Mouse (Mus musculus): ENCODE measurements around the gene Sf3b5.

Gene Sf3b5

DNA sequence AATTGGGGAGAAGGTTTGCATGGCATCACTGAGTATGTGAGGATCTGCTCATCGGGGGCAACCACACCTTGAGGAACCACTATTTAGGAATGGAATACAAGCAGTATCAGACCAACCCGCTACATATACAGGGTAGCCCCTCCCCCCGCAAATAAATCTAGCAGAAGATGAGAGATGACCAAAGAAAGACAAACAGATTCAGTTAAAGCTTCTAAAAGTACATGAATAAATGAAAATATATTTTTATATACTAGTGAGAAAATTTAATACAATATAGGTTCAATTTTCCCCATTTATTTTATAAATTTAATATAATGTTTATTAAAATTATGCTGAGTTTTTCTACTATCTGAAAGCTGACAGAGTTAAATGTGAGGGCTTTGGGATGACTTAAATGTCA lies at the start of gene Sf3b5:
Gene Sf3b5, plus strand, starts transcription at position 301 of the 400 bp plus-strand sequence.
- no peak for DNase-seq

DNA sequence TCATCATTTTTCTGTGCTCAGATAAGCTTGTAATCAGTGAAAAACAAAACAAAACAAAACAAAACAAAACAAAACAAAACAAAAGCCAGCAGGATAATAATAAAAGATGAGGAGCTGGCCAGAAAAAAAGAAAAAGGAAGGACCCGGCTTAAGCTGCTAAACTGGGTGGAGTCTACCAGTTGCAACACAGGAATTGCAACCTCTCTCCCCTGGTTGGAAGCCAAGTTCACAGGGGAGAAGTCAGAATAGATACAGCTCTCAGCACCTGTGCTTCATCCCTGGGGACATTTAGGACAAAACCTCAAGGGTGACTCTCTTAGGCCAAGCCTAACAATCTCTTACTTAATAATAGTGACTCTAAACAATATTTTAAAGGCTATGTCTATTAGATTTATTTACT lies 49.3 kb upstream of the Sf3b5 start:
- no peak for DNase-seq

GRCm38 (mm10) chr10:12957271-12957670 lies 47.9 kb upstream of the Sf3b5 start:
- DNase-seq = no peak

GRCm38 (mm10) chr10:12961546-12961945 lies 43.6 kb upstream of the Sf3b5 start:
- DNase-seq = no peak

DNA sequence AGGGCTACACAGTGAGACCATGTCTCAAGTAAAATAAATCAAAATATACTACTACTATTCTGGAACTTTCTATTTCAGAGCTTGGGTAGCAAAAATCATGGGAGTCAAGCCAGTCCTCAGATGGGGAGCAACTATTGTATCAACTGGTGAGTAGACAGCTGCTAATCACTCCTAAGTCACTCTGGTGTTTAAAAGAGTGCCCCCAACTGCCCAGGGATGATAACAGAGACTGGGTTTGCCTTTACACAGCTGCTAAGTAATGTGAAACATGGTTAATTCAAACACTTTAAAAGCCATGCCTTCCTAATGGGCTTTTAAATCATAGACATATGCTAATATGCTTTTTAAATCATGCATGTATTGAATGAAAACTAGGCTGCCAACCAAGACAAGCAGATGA lies 42.9 kb upstream of the Sf3b5 start:
- no peak for DNase-seq

DNA sequence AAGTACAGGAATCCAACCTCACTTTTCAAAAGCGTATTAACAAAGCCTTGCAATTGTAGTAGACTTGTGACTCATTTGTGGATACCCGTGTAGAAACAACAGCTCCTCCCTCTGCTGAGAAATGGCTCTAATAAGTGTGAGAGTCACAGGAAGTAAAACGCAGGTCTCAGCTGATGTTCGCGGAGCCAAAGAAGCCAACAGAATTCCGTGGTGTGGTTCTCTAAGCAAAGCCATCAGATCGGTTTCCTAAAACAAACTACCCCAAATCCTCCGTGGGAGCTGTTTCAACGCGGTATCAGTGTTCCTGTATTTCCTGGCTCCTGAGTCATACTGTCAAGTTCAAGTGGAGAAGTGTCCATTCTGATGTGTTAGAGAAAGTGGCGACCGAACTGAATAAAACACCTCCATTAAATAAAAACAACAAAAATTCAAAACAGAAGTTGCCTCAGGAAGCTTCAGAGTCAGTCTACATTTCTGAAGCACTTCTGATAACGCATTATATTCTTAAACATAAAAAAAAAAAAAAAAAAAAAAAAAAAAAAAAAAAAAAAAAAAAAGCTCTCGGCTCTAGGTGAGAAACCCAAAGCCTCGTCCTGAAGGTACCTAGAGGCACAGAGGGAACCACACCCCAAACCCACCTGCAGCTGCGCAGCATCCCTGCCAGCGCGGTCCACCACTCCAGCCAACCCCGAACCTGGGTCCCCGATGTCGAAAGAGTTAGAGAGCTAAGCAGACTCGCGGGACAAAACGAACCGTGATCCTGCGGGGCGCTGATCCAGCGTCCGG lies 41.6 kb upstream of the Sf3b5 start:
- DNase-seq = peak in 1 of 2 experiments; percentile 17

- DNase-seq = peak; percentile 17 to 38
Observed at GRCm38 (mm10) chr10:12964151-12965075, 40.7 kb upstream of the Sf3b5 start, which contains the start of gene Stx11. Gene Stx11 (minus strand): TSS chr10:12964298.

- no peak for DNase-seq
Observed at GRCm38 (mm10) chr10:12965669-12966180, 39.4 kb upstream of the Sf3b5 start.

DNA sequence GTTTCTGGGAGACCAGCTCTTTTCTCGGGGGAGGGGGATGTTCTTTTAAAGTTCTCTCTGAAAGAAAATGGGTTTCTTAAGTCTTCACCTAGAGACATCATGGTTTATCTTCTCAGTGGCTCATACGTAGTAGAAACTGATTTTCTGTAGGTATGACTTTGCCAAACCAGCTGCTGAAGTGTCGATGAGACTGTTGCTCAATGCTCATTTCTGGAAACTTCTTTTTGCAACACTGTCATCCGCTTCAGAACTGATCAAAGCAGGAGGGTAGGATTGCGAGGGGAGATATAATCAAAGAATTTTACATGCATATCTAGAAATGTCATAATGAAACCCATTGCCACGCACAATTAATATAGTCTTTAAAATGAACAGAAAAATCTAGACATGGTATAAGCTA lies 30.6 kb upstream of the Sf3b5 start:
- DNase-seq = no peak

DNA sequence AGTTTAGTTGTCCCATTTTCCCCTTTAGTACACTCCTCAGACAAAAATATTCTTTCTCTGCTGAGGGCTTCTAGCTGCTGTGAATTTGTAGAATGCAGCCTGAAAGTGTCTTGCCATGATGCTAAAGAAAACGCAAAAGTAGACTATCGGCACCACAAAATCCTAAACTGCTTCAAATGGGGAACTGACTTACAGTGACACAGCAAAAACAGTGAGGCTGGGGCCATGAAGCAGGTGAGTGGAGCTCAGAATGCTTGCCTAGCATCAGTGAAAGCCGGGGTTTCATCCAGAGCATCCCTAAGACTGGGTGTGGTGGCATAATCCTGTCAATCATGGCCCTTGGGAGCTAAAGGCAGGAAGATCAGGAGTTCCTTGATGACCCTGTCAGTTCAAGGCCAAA lies 29.7 kb upstream of the Sf3b5 start:
- no peak for DNase-seq

DNA sequence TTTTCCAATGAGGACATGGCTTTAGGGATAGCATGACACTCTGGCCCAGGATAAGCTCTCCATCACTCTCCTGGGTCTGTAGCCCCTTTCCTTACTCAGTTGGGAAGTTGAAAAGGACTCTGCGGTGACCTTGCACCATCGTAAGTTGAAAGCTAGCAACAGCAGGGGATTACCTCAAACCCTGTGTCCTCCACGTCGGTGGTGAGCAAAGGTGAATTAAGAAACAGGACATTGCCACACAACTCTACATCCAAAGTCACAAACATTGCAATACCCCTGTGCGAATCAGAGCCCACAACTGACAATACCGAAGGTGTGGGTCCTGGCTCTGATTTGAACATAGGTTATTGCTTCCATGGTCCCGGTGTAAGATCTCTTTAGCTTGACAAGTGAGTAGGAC lies 29.2 kb upstream of the Sf3b5 start:
- no peak for DNase-seq

GRCm38 (mm10) chr10:12976552-12976951 lies 28.6 kb upstream of the Sf3b5 start:
- no peak for DNase-seq

DNA sequence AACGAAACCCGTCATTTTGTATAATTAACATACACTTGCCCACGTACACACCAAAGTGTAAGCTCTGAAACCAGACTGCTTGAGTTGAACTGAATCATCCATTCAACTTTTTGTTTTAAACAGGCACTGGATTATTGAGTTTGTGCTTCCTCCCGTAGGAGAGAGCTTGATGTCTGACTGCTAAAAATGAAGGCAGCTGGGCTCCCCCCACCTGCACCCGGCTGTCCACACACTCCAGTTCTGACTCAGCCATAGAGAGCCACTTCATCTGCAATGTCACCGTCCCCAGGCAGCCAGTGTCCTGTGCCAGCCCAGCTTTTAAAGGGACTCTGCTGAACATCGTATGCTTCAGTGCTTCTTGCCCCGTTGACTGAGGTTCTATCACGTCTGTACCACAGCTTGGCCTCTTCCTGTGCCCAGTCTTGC lies 27.3 kb upstream of the Sf3b5 start:
- DNase-seq = no peak

DNA sequence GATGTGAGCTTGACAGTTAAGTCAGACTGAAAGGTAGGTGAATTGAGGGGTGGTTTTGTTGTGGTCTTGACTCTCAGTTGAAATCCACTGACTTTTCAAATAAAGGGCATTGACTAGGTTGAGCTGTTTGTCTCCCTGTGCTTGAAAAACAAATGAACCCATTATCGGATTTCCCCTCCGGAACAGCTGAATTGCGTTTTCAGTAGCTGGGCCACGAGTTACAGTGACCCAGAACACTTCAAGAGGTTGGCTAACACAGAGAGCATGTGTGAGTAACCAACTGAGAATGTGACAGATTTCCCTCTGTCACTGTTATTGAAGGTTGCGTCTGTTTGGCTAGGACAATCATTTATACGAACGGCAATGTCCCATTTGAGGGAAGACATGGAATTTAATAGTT lies 24.1 kb upstream of the Sf3b5 start:
- no peak for DNase-seq

DNA sequence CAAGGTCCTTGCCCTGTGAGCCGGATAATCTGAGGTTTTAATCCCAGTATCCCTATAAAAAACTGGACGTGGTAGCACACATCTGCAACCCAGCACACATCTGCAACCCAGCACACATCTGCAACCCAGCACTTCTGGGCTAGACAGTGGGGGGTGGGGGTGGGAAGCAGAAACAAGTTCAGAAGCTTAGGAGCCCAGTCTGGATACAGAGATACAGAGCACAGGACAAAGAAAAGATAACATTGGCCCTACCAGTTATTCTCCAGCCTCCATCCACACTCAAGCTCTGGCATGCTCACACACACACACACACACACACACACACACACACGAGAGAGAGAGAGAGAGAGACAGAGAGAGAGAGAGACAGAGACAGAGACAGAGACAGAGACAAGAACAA lies 21.6 kb upstream of the Sf3b5 start:
- DNase-seq = no peak

DNA sequence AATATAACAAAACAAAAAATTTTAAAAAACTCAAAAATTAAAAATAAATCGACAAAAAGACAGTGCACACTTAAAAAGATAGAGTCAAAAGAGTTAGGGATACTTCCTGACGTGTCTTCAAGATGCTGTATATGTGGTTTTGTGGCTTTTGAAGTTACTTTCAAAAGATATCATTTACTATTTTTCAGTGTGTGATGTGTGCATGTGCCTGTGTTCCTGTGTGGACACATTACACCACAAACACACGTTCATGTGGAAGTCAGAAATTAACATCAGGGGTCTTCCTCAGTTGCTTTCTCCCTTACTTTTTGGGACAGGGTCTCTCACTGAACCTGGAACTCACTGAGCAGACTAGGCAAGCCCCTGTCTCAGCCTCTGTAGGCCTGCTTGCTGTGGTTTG lies 20.1 kb upstream of the Sf3b5 start:
- no peak for DNase-seq

DNA sequence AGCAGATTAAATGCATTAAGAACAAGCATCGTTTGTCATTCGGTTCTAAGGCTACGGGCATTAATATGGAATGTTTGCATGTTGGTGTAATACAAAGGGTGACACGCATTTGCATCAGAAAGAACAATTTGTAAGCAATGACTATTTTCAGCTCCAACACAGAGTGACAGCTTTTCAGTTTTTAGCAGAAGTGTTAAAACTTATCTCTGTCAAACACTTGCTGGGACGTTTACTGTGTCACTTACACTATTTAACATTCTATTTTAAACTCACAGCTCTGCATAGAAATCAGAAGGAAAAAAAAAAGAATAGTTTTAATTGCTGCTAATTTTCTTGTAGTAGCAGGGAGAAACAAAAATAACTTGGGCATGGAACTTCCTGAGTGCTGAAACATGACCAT lies 18.7 kb upstream of the Sf3b5 start:
- DNase-seq = no peak

DNA sequence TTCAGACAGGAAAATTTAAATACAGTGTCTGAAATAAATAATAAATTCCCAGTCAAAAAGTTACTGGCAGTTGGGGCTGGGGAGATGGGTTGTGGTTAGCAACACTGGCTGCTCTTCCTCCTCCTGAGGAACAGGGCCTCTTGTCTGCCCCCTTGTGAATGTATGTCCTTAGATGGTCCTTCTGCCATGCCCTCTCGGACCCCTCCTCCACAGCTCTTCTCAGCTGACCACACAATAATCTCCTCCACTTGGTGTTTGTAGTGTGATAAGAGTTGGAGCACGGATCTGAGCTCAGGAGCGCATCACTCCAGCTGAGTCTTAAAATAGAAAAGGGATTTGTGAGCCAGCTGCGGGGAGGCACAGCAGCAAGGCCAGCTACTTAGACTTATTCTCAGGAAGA lies 18.2 kb upstream of the Sf3b5 start:
- DNase-seq = no peak

GRCm38 (mm10) chr10:12991953-12992352 lies 13.2 kb upstream of the Sf3b5 start:
- DNase-seq = no peak

DNA sequence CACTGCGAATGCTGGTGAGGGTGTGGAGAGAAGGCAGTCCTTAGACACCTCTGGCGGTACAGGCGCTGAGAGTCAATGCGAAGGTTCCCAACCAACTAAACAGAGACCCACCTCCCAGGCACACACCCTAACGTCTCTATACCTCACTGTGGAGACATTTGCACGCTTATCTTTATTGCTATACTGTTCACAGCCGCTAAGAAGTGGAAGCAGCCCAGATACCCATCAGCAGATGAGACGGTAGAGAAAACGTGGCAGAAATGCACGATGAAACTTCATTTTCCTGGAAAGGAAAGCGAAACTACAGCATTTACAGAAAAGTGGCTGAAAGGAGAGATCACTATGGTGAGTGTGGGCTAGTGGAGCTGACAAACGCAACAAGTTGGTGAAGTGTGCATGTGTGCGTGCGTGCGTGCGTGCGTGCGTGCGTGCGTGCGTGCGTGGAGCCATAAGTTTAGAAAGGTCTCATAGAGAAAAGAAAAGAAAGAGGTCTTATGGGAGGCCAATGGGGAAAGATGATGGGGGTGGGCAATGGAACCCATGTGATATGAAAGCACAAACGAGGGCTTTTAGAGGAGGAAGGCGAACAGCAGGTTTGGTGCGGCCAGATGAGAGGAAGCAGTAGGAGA lies 11.6 kb upstream of the Sf3b5 start:
- no peak for DNase-seq

DNA sequence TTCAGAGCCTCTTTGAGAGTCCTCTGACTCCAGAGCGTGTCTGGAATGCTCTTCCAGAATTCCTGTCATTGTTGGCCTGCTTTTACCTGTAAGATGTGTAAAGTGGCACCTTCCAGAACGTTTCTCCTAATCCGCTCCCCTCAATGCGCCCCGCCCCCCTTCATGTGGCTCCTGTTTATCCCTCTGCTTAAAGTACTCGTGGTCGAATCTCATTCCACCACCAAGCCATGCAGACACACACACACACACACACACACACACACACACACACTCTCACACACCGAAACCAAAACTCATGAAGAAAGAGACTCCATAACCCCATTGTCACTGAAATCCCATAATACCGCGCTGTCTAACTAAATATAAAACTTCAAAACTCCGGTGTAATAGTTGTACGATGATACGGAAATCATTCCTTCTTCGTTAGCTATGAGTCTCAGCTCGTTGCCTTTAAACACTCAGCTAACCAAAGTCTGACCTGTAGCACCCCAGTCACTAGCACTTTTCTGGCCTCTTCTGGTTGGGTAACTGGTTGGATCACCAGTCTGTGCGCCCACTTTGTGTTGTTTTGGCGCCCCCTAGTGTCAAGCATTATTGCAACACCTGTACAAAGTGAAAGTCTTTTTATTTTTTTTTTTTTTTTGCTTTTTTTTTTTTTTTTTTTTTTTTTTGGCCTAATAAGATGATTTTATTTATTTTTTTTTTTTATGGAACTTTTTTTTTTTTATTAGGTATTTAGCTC lies 8.2 kb upstream of the Sf3b5 start:
- peak; percentile 72 to 91 for DNase-seq
